Mouse (Mus musculus): Measurements from ENCODE around the gene Ccnk.
A peak's percentile ranks its signal among the peaks of the same experiment; 100 is the strongest.

Gene Ccnk

GRCm38 (mm10) chr12:108245579-108245978 is 66.2 kb downstream of the Ccnk start:
- DNase-seq (ENCODE audit: low spot score), result no peak

GRCm38 (mm10) chr12:108246759-108247500 is 67.6 kb downstream of the Ccnk start:
- no peak for DNase-seq (ENCODE audit: low spot score)

- no peak for DNase-seq (ENCODE audit: low spot score)
Measured at GRCm38 (mm10) chr12:108249019-108249418, 69.6 kb downstream of the Ccnk start.

- peak; percentile 84 for DNase-seq (ENCODE audit: low spot score)
Measured at GRCm38 (mm10) chr12:108249522-108249921, 70.1 kb downstream of the Ccnk start.

GRCm38 (mm10) chr12:108251034-108251792 is 71.8 kb downstream of the Ccnk start:
- DNase-seq (ENCODE audit: low spot score), result no peak

- no peak for DNase-seq (ENCODE audit: low spot score)
Measured at GRCm38 (mm10) chr12:108251825-108252542, 72.6 kb downstream of the Ccnk start.

Measured in lung, postnatal 25 days (tissue).